Mouse (Mus musculus): Measurements from ENCODE around the gene Cyp1a1. TPM values are rescaled to one million over a fixed set of nuclear protein-coding genes. Genes with fewer than 3 reads are reported as not detected.

The Cyp1a1 gene
- polyA plus RNA-seq, 1 experiment, result not detected

- peak overlapping the region; percentile 95 for H3K27ac ChIP-seq (ENCODE audit: insufficient read depth, low read length)
- TF ChIP-seq POLR2A (IDR thresholded peaks at IDR 0.05; ENCODE audit: low read depth, low read length) (peak; percentile 72), CTCF (IDR thresholded peaks at IDR 0.05; ENCODE audit: borderline replicate concordance, insufficient read depth, low read length) (peak; percentile 79)
- peaks cover 16% of the 10 kb centered on the region; the same call in 1 of the 2 replicates for H3K4me1 ChIP-seq (ENCODE audit: control insufficient read depth, insufficient read depth, low read length)
- H3K4me3 ChIP-seq (ENCODE audit: insufficient read depth, low read length), result peak overlapping the region; percentile 67
These were observed 42.5 kb upstream of the Cyp1a1 start for GRCm38 (mm10) chr9:57644944-57645893.

GRCm38 (mm10) chr9:57646551-57647103, 41.1 kb upstream of the Cyp1a1 start:
- TF ChIP-seq POLR2A (IDR thresholded peaks at IDR 0.05; ENCODE audit: low read depth, low read length) (no peak), CTCF (IDR thresholded peaks at IDR 0.05; ENCODE audit: borderline replicate concordance, insufficient read depth, low read length) (no peak)
- Histone ChIP-seq H3K4me1 (ENCODE audit: control insufficient read depth, insufficient read depth, low read length) (peaks cover 5% of the 10 kb centered on the region; the same call in 1 of the 2 replicates), H3K4me3 (ENCODE audit: insufficient read depth, low read length) (no peak overlapping the region), H3K27ac (ENCODE audit: insufficient read depth, low read length) (no peak overlapping the region)

- H3K4me3 ChIP-seq (ENCODE audit: insufficient read depth, low read length), result no peak overlapping the region
- no peak overlapping the region for H3K27ac ChIP-seq (ENCODE audit: insufficient read depth, low read length)
- TF ChIP-seq POLR2A (IDR thresholded peaks at IDR 0.05; ENCODE audit: low read depth, low read length), result no peak
- TF ChIP-seq CTCF (IDR thresholded peaks at IDR 0.05; ENCODE audit: borderline replicate concordance, insufficient read depth, low read length), result no peak
- H3K4me1 ChIP-seq (ENCODE audit: control insufficient read depth, insufficient read depth, low read length), result peaks cover 5% of the 10 kb centered on the region; the same call in 1 of the 2 replicates
These were observed 40.2 kb upstream of the Cyp1a1 start for GRCm38 (mm10) chr9:57647286-57648108.

- H3K4me1 ChIP-seq (ENCODE audit: control insufficient read depth, insufficient read depth, low read length), result peaks cover 2% of the 10 kb centered on the region; the same call in 1 of the 2 replicates
- H3K27ac ChIP-seq (ENCODE audit: insufficient read depth, low read length), result peak overlapping the region; percentile 34; the same call in 1 of the 2 replicates
- TF ChIP-seq CTCF (IDR thresholded peaks at IDR 0.05; ENCODE audit: borderline replicate concordance, insufficient read depth, low read length) (no peak), POLR2A (IDR thresholded peaks at IDR 0.05; ENCODE audit: low read depth, low read length) (no peak)
- H3K4me3 ChIP-seq (ENCODE audit: insufficient read depth, low read length), result no peak overlapping the region
These were observed 37.5 kb upstream of the Cyp1a1 start for GRCm38 (mm10) chr9:57650130-57650785.

- Histone ChIP-seq H3K4me3 (ENCODE audit: insufficient read depth, low read length) (no peak overlapping the region), H3K4me1 (ENCODE audit: control insufficient read depth, insufficient read depth, low read length) (peaks cover 2% of the 10 kb centered on the region; the same call in 1 of the 2 replicates), H3K27ac (ENCODE audit: insufficient read depth, low read length) (peak overlapping the region; percentile 34; the same call in 1 of the 2 replicates)
- TF ChIP-seq POLR2A (IDR thresholded peaks at IDR 0.05; ENCODE audit: low read depth, low read length) (no peak), CTCF (IDR thresholded peaks at IDR 0.05; ENCODE audit: borderline replicate concordance, insufficient read depth, low read length) (no peak)
These were observed 36.9 kb upstream of the Cyp1a1 start for GRCm38 (mm10) chr9:57650786-57651311.

- H3K4me1 ChIP-seq (ENCODE audit: control insufficient read depth, insufficient read depth, low read length), result peaks cover 2% of the 10 kb centered on the region; the same call in 1 of the 2 replicates
- TF ChIP-seq CTCF (IDR thresholded peaks at IDR 0.05; ENCODE audit: borderline replicate concordance, insufficient read depth, low read length), result no peak
- no peak for TF ChIP-seq POLR2A (IDR thresholded peaks at IDR 0.05; ENCODE audit: low read depth, low read length)
- no peak overlapping the region for H3K4me3 ChIP-seq (ENCODE audit: insufficient read depth, low read length)
- H3K27ac ChIP-seq (ENCODE audit: insufficient read depth, low read length), result no peak overlapping the region
These were observed 35.4 kb upstream of the Cyp1a1 start for GRCm38 (mm10) chr9:57652351-57652750.

GRCm38 (mm10) chr9:57652855-57653254, 34.9 kb upstream of the Cyp1a1 start:
- no peak overlapping the region for H3K27ac ChIP-seq (ENCODE audit: insufficient read depth, low read length)
- TF ChIP-seq POLR2A (IDR thresholded peaks at IDR 0.05; ENCODE audit: low read depth, low read length) (no peak), CTCF (IDR thresholded peaks at IDR 0.05; ENCODE audit: borderline replicate concordance, insufficient read depth, low read length) (no peak)
- H3K4me1 ChIP-seq (ENCODE audit: control insufficient read depth, insufficient read depth, low read length), result peaks cover 2% of the 10 kb centered on the region; the same call in 1 of the 2 replicates
- no peak overlapping the region for H3K4me3 ChIP-seq (ENCODE audit: insufficient read depth, low read length)

GRCm38 (mm10) chr9:57653283-57653682, 34.4 kb upstream of the Cyp1a1 start, which contains the start of gene Csk:
Csk (minus strand) TSS chr9:57653631.
- TF ChIP-seq CTCF (IDR thresholded peaks at IDR 0.05; ENCODE audit: borderline replicate concordance, insufficient read depth, low read length) (no peak), POLR2A (IDR thresholded peaks at IDR 0.05; ENCODE audit: low read depth, low read length) (no peak)
- Histone ChIP-seq H3K4me3 (ENCODE audit: insufficient read depth, low read length) (no peak within 1 kb of the TSS), H3K4me1 (ENCODE audit: control insufficient read depth, insufficient read depth, low read length) (peaks cover 2% of the 10 kb centered on the region; the same call in 1 of the 2 replicates), H3K27ac (ENCODE audit: insufficient read depth, low read length) (no peak within 1 kb of the TSS)

Measured in embryonic fibroblast, embryonic 13.5 days (primary cell).